Mouse (Mus musculus): ENCODE measurements around the gene Ager. TPM values are rescaled to one million over a fixed set of nuclear protein-coding genes. Genes with fewer than 3 reads are reported as not detected.

The Ager gene
- total and polyA plus RNA-seq, 2 experiments from 2014 or later: 1.8 to 2.5 TPM

DNA sequence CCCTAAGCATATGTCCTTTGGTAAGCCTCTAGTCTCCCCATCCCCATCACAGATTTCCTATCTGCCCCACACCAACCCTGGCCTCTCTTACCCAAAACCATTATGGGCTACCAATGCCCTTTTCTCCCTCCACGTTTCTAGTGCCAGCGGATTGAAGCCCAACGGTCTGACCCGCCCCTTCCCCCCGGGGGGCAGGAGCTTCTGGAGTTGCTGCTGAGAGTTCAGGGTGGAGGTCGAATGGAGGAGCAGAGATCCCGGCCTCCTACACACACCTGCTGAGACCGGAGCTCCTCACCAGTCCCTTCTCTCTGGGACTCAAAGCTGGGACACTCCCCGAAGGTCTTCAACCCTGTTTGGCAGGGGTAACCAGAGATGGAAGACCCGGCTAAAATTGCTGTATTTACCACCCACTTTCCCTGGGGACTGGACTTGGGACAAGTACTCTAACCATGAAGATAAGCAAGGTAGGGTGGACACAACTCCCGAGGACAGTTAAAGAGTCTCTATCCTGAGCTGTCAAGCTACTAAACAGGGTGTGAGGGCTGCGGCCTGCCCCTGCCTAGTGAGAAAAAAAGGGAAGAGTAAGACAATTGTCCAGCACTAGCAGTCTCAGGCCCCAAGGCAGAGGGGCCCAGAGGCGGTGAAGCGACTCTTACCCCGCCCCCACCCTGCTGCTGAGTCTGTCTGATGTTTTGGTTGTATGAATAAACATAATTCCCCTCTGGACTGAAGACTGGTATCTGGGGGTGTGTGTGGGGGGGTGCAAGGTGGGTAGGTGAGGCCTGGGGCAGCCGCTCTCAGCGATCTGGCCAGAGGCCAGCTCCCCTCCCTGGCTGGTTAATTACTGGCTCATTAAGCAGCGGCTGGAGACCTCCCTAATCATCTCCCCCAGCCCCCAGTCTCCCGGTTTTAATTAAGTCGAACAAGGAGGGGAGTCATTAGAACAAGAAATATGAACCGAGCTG is 6.4 kb upstream of the Ager start, which contains the start of gene Pbx2:
Gene Pbx2 (plus strand): TSS at position 238 of the 965 bp plus-strand sequence.
- Histone ChIP-seq H3K27me3 (ENCODE audit: insufficient read depth, low read length) (no peaks in the 10 kb centered on the region), H3K9ac (replicated peaks; ENCODE audit: low read length) (peak within 1 kb of the TSS; percentile 96), H3K9me3 (ENCODE audit: low read length) (no peaks in the 10 kb centered on the region), H3K36me3 (ENCODE audit: insufficient read depth, low read length) (peaks cover 19% of the 10 kb centered on the region; the same call in 1 of the 2 replicates), H3K4me3 (ENCODE audit: low read length) (peak within 1 kb of the TSS; percentile 85), H3K4me1 (ENCODE audit: insufficient read depth, low read length) (peaks cover 25% of the 10 kb centered on the region), H3K27ac (peak within 1 kb of the TSS; percentile 96), H3K4me2 (ENCODE audit: low read depth, low read length) (peak within 1 kb of the TSS; percentile 97)
- DNase-seq (ENCODE audit: low spot score): peak; percentile 29
- no peak for ATAC-seq
- no peak for TF ChIP-seq CTCF (IDR thresholded peaks at IDR 0.05; ENCODE audit: low read depth)
- WGBS: 4% methylated on average over 21 of the region's 21 CpGs

DNA sequence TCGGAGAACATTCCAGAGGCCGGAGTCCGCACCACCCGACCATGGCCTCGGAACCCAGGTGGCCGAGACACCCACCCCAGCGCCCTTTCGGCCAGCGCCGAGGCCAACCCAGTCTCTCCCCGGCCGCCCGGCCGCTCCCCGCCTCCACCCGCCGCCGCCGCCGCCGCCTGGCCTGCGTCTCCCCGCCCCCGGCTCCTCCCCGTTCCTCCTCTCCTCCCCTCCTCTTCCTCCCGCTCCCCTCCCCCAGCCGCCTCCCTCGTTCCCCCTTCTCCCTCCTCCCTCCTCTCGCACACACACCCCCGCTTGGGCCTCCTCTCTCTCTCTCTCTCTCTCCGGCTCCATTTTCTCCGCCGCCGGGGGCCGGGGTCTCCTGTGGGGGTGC is 5.7 kb upstream of the Ager start:
- DNase-seq (ENCODE audit: low spot score) (peak; percentile 92), ATAC-seq (peak; percentile 50)
- Histone ChIP-seq H3K9me3 (ENCODE audit: low read length) (no peaks in the 10 kb centered on the region), H3K9ac (replicated peaks; ENCODE audit: low read length) (peak overlapping the region; percentile 96), H3K27me3 (ENCODE audit: insufficient read depth, low read length) (no peaks in the 10 kb centered on the region), H3K4me3 (ENCODE audit: low read length) (peak overlapping the region; percentile 85), H3K36me3 (ENCODE audit: insufficient read depth, low read length) (peaks cover 22% of the 10 kb centered on the region; the same call in 1 of the 2 replicates), H3K4me1 (ENCODE audit: insufficient read depth, low read length) (peaks cover 25% of the 10 kb centered on the region), H3K4me2 (ENCODE audit: low read depth, low read length) (peak overlapping the region; percentile 97), H3K27ac (peak overlapping the region; percentile 96)
- 2% methylated on average over 26 of the region's 35 CpGs for WGBS
- no peak for TF ChIP-seq CTCF (IDR thresholded peaks at IDR 0.05; ENCODE audit: low read depth)

GRCm38 (mm10) chr17:34592581-34593549 is 4.8 kb upstream of the Ager start:
- Histone ChIP-seq H3K4me3 (ENCODE audit: low read length) (peak overlapping the region; percentile 85), H3K9ac (replicated peaks; ENCODE audit: low read length) (peak overlapping the region; percentile 96), H3K27ac (peak overlapping the region; percentile 96), H3K36me3 (ENCODE audit: insufficient read depth, low read length) (peaks cover 22% of the 10 kb centered on the region; the same call in 1 of the 2 replicates), H3K27me3 (ENCODE audit: insufficient read depth, low read length) (no peaks in the 10 kb centered on the region), H3K4me1 (ENCODE audit: insufficient read depth, low read length) (peaks cover 25% of the 10 kb centered on the region), H3K9me3 (ENCODE audit: low read length) (no peaks in the 10 kb centered on the region), H3K4me2 (ENCODE audit: low read depth, low read length) (peak overlapping the region; percentile 97)
- ATAC-seq: peak; percentile 21
- TF ChIP-seq CTCF (IDR thresholded peaks at IDR 0.05; ENCODE audit: low read depth): no peak
- WGBS: 2% methylated on average over 31 of the region's 32 CpGs
- peak; percentile 58 for DNase-seq (ENCODE audit: low spot score)

- H3K4me1 ChIP-seq (ENCODE audit: insufficient read depth, low read length): peaks cover 25% of the 10 kb centered on the region
- peak; percentile 54 for DNase-seq (ENCODE audit: low spot score)
These were observed 3.7 kb upstream of the Ager start for GRCm38 (mm10) chr17:34593752-34594525.

DNA sequence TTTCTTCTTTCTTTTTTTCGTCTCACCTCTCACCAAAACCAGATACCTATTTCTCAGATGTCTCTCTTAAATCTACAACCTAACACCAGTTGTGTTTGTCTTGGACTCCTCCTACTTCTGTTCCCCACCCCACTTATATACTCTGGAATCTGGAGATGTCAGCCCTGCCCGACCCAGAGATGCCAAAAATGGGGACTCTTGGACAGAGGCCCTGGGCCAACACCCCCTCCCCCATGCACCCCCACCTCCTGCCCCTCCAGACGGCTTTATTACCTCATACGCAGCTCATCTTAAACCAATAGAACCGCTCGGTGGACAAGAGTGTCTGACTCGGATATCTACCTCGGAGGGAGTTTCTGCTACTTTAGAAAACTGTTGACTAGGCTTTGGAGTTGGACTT is 1.6 kb upstream of the Ager start:
- Histone ChIP-seq H3K9ac (replicated peaks; ENCODE audit: low read length) (no peak overlapping the region), H3K36me3 (ENCODE audit: insufficient read depth, low read length) (peaks cover 32% of the 10 kb centered on the region; the same call in 1 of the 2 replicates), H3K27me3 (ENCODE audit: insufficient read depth, low read length) (no peaks in the 10 kb centered on the region), H3K9me3 (ENCODE audit: low read length) (no peaks in the 10 kb centered on the region), H3K4me1 (ENCODE audit: insufficient read depth, low read length) (peaks cover 18% of the 10 kb centered on the region), H3K4me2 (ENCODE audit: low read depth, low read length) (no peak overlapping the region), H3K27ac (no peak overlapping the region), H3K4me3 (ENCODE audit: low read length) (no peak overlapping the region)
- DNase-seq (ENCODE audit: low spot score) (no peak), ATAC-seq (no peak)
- TF ChIP-seq CTCF (IDR thresholded peaks at IDR 0.05; ENCODE audit: low read depth): no peak
- 81% methylated on average over 8 of the region's 8 CpGs for WGBS

More at GRCm38 (mm10) chr17:34593752-34594525, 3.7 kb upstream of the Ager start:
- peak overlapping the region; percentile 97 for H3K4me2 ChIP-seq (ENCODE audit: low read depth, low read length)
- peak overlapping the region; percentile 96 for H3K27ac ChIP-seq
- no peaks in the 10 kb centered on the region for H3K9me3 ChIP-seq (ENCODE audit: low read length)
- peak overlapping the region; percentile 85 for H3K4me3 ChIP-seq (ENCODE audit: low read length)
- peak; percentile 22 for TF ChIP-seq CTCF (IDR thresholded peaks at IDR 0.05; ENCODE audit: low read depth)
- peaks cover 22% of the 10 kb centered on the region; the same call in 1 of the 2 replicates for H3K36me3 ChIP-seq (ENCODE audit: insufficient read depth, low read length)
- WGBS: 43% methylated on average over 33 of the region's 34 CpGs
- peak overlapping the region; percentile 96 for H3K9ac ChIP-seq (replicated peaks; ENCODE audit: low read length)
- no peak for ATAC-seq
- no peaks in the 10 kb centered on the region for H3K27me3 ChIP-seq (ENCODE audit: insufficient read depth, low read length)
